ENCODE assay signal across 9 mouse cellular contexts in the genomic region with DNA sequence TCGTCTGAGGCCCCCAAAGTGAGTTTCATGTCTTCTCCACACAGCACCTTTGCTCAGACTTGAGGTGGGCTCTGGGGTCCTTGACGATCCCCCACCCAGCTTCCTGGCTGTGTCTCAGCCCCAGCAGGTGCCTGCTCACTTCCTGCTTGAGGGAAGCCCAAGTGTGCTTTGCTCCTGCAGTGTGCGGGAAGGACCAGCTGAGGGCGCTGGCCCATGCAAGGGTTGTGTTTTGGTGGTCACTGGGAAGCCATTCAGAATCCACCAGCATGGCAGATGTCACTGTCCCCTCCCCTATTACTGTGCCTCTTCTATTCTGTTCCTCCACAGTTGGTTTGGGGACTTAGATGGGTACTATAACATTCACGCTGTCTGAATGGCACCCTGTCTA. TPM values are rescaled to one million over a fixed set of nuclear protein-coding genes. Genes with fewer than 3 reads are reported as not detected.
DNase-seq lines count a peak whose midpoint lies in the region; ATAC-seq and TF ChIP-seq lines count a peak whose summit lies in the region.
"Had no signal": no experiment of that assay in that cellular context is flagged by ENCODE, and none has a peak within 500 bp of the region (broad histone marks: within the 10 kb centered on the region; RNA-seq: fewer than 3 reads in every experiment).

No protein-coding gene starts in this region.

- H3K4me2 ChIP-seq in heart, embryonic 11.5 days = no peak overlapping the region

- no peaks in the 10 kb centered on the region for H3K9me3 ChIP-seq in heart, embryonic 11.5 days (replicated peaks; ENCODE audit: control insufficient read depth, low read length)
- H3K9me3 ChIP-seq: megakaryocyte, embryonic 14.5 days had no signal

- no peak overlapping the region for H3K9ac ChIP-seq in heart, adult 2 months (ENCODE audit: low read depth, low read length)
- H3K9ac ChIP-seq in heart, embryonic 11.5 days (ENCODE audit: low read depth, low read length) = no peak overlapping the region

- DNase-seq in heart, adult 2 months = peak in 1 of 2 experiments; percentile 16
- DNase-seq in 3T3-L1 (ENCODE audit: low read depth, low spot score) = peak; percentile 21
- DNase-seq in gastrocnemius, adult 18-20 months (ENCODE audit: low spot score) = no peak
- DNase-seq in adrenal gland, postnatal 36 days = no peak
- DNase-seq in adrenal gland, postnatal 10 days = no peak

- intact Hi-C loops in heart, adult 2 months (cut with DNase I) = no loop called here

- H3K79me2 ChIP-seq in heart, adult 2 months (replicated peaks; ENCODE audit: control insufficient read depth, insufficient read depth, low read length) = no peaks in the 10 kb centered on the region

- peak; percentile 25 for TF ChIP-seq CTCF in heart, adult 2 months (IDR thresholded peaks at IDR 0.05)
- TF ChIP-seq CTCF in bone marrow macrophage, adult 2 months (IDR thresholded peaks at IDR 0.05; ENCODE audit: low read depth, low read length) = peak; percentile 58

- no peak overlapping the region for H3K27ac ChIP-seq in heart, adult 2 months
- no peak overlapping the region for H3K27ac ChIP-seq in heart, embryonic 11.5 days (ENCODE audit: low read depth, low read length)
- no peak overlapping the region for H3K27ac ChIP-seq in bone marrow macrophage, adult 2 months (ENCODE audit: insufficient read depth, low read depth, low read length)

- TF ChIP-seq EP300 in heart, adult 2 months (IDR thresholded peaks at IDR 0.05; ENCODE audit: insufficient read depth, low read depth, low read length) = no peak

- H3K27me3 ChIP-seq in heart, adult 2 months (ENCODE audit: control insufficient read depth, insufficient read depth, low read length) = no peaks in the 10 kb centered on the region
- H3K27me3 ChIP-seq in heart, embryonic 11.5 days (ENCODE audit: control insufficient read depth, insufficient read depth, low read length) = no peaks in the 10 kb centered on the region

- no peak for TF ChIP-seq POLR2A in heart, adult 2 months (IDR thresholded peaks at IDR 0.05; ENCODE audit: insufficient read depth, low read depth, low read length)
- TF ChIP-seq POLR2A in bone marrow macrophage, adult 2 months (IDR thresholded peaks at IDR 0.05; ENCODE audit: borderline replicate concordance, low read depth, low read length) = no peak

- peaks cover 2% of the 10 kb centered on the region for H3K4me1 ChIP-seq in heart, adult 2 months (ENCODE audit: control insufficient read depth, insufficient read depth, low read length)
- peaks cover 19% of the 10 kb centered on the region for H3K4me1 ChIP-seq in heart, embryonic 11.5 days (ENCODE audit: control insufficient read depth, insufficient read depth, low read length)
- peaks cover 25% of the 10 kb centered on the region for H3K4me1 ChIP-seq in bone marrow macrophage, adult 2 months (ENCODE audit: control insufficient read depth, insufficient read depth, low read length)

- ATAC-seq in heart, embryonic 11.5 days (replicated peaks; ENCODE audit: insufficient number of reproducible peaks, low FRiP score, low TSS enrichment) = no peak
- peak; percentile 54; the same call in 1 of the 2 replicates for ATAC-seq in megakaryocyte-erythroid progenitor cell, adult 5-6 weeks (replicated peaks; ENCODE audit: low FRiP score, low TSS enrichment, poor library complexity, severe bottlenecking)

- H3K4me3 ChIP-seq in heart, adult 2 months = no peak overlapping the region
- no peak overlapping the region for H3K4me3 ChIP-seq in heart, embryonic 11.5 days (ENCODE audit: low read depth, low read length)
- no peak overlapping the region for H3K4me3 ChIP-seq in bone marrow macrophage, adult 2 months (ENCODE audit: insufficient read depth, low read length)
- H3K4me3 ChIP-seq: megakaryocyte, embryonic 14.5 days had no signal

- WGBS in heart, adult 2 months = 55% methylated on average over 5 of the region's 5 CpGs
- 54% methylated on average over 5 of the region's 5 CpGs for WGBS in heart, embryonic 11.5 days (ENCODE audit: insufficient replicate concordance)

- H3K36me3 ChIP-seq in heart, adult 2 months (ENCODE audit: control insufficient read depth, insufficient read depth, low read length) = no peaks in the 10 kb centered on the region
- H3K36me3 ChIP-seq in heart, embryonic 11.5 days (ENCODE audit: control insufficient read depth, insufficient read depth, low read length) = no peaks in the 10 kb centered on the region

RNA-seq across cellular contexts. Expression of gene Ptrhd1, which starts 44.8 kb away (rescaled TPM):
- 1 to 10 TPM; 3.7 to 4.0 TPM for total RNA-seq in heart, adult 2 months (2021)
- polyA plus RNA-seq in heart, adult 2 months (2012; rRNA removed) = 2.6 and 3.0 TPM in 2 replicates
- polyA plus RNA-seq in heart, embryonic 11.5 days (2014; fragmentation: Nextera tagmentation; extraction: Ambion mirVana) = 7.2 and 7.3 TPM in 2 replicates
- 8.1 and 9.3 TPM in 2 replicates for polyA plus RNA-seq in bone marrow macrophage, adult 2 months (2012; ENCODE audit: insufficient read depth, insufficient read length, missing spikeins)
- total RNA-seq in megakaryocyte-erythroid progenitor cell, adult 5-6 weeks (2014; fragmentation: Nextera tagmentation) = 2.1 and 3.9 TPM in 2 replicates
- total RNA-seq in megakaryocyte-erythroid progenitor cell, adult 5-6 weeks (2017) = 2.7 and 3.5 TPM in 2 replicates
- total RNA-seq in gastrocnemius, adult 18-20 months (2021) = 1 to 10 TPM; 5.3 to 5.8 TPM
- total RNA-seq in adrenal gland, postnatal 36 days (2021) = 1 to 10 TPM; 7.3 to 8.3 TPM
- total RNA-seq in adrenal gland, postnatal 10 days (2021) = 1 to 10 TPM; 6.4 to 7.0 TPM

RNA-seq across cellular contexts. Expression of gene Cenpo, which starts 45.0 kb away (rescaled TPM):
- total RNA-seq in heart, adult 2 months (2021) = 1 to 10 TPM; 1.9 to 2.0 TPM
- polyA plus RNA-seq in heart, adult 2 months (2012; rRNA removed) = 3.5 and 4.7 TPM in 2 replicates
- 9.0 and 9.2 TPM in 2 replicates for polyA plus RNA-seq in heart, embryonic 11.5 days (2014; fragmentation: Nextera tagmentation; extraction: Ambion mirVana)
- 23.3 and 28.4 TPM in 2 replicates for polyA plus RNA-seq in bone marrow macrophage, adult 2 months (2012; ENCODE audit: insufficient read depth, insufficient read length, missing spikeins)
- total RNA-seq in megakaryocyte-erythroid progenitor cell, adult 5-6 weeks (2014; fragmentation: Nextera tagmentation) = 35.5 and 46.3 TPM in 2 replicates
- 42.7 and 49.9 TPM in 2 replicates for total RNA-seq in megakaryocyte-erythroid progenitor cell, adult 5-6 weeks (2017)
- 1 to 10 TPM; 1.7 to 1.8 TPM for total RNA-seq in gastrocnemius, adult 18-20 months (2021)
- total RNA-seq in adrenal gland, postnatal 36 days (2021) = 1 to 10 TPM; 8.1 to 8.7 TPM
- 10 to 100 TPM in 1 of 2 experiments, 1 to 10 TPM in 1; 9.0 to 10.8 TPM for total RNA-seq in adrenal gland, postnatal 10 days (2021)

RNA-seq across cellular contexts. Expression of gene Adcy3, which starts 56.2 kb away (rescaled TPM):
- 1 to 10 TPM; 3.4 to 4.3 TPM for total RNA-seq in heart, adult 2 months (2021)
- polyA plus RNA-seq in heart, adult 2 months (2012; rRNA removed) = 4.7 and 4.8 TPM in 2 replicates
- polyA plus RNA-seq in heart, embryonic 11.5 days (2014; fragmentation: Nextera tagmentation; extraction: Ambion mirVana) = 3.8 TPM in 2 replicates
- 5.5 and 7.2 TPM in 2 replicates for polyA plus RNA-seq in bone marrow macrophage, adult 2 months (2012; ENCODE audit: insufficient read depth, insufficient read length, missing spikeins)
- 0.33 and 0.67 TPM in 2 replicates for total RNA-seq in megakaryocyte-erythroid progenitor cell, adult 5-6 weeks (2014; fragmentation: Nextera tagmentation)
- 0.33 and 5.2 TPM in 2 replicates for total RNA-seq in megakaryocyte-erythroid progenitor cell, adult 5-6 weeks (2017)
- total RNA-seq in gastrocnemius, adult 18-20 months (2021) = 1 to 10 TPM; 1.2 to 1.6 TPM
- 10 to 100 TPM; 27.4 to 47.1 TPM for total RNA-seq in adrenal gland, postnatal 36 days (2021)
- 10 to 100 TPM; 28.1 to 37.2 TPM for total RNA-seq in adrenal gland, postnatal 10 days (2021)

Comparison
In these comparisons a context has a peak if more than half of its experiments do, and no peak if none do; other contexts are left out.
1. RNA of gene Adcy3, which starts 56.2 kb away (total RNA-seq): 27.4 to 47.1 TPM in adrenal gland, postnatal 36 days and 28.1 to 37.2 TPM in adrenal gland, postnatal 10 days; 3.4 to 4.3 TPM in heart, adult 2 months, 1.2 to 1.6 TPM in gastrocnemius, adult 18-20 months and 0.33 to 5.2 TPM in megakaryocyte-erythroid progenitor cell, adult 5-6 weeks; every median in the first group is over 4 times any median in the second.